Mouse (Mus musculus): ENCODE data around the gene Acacb. TPM values are rescaled to one million over a fixed set of nuclear protein-coding genes. Genes with fewer than 3 reads are reported as not detected.
A peak's percentile ranks its signal among the peaks of the same experiment; 100 is the strongest.

Acacb gene
- polyA plus RNA-seq, 1 experiment from 2014 or later = 1.8 TPM

DNA sequence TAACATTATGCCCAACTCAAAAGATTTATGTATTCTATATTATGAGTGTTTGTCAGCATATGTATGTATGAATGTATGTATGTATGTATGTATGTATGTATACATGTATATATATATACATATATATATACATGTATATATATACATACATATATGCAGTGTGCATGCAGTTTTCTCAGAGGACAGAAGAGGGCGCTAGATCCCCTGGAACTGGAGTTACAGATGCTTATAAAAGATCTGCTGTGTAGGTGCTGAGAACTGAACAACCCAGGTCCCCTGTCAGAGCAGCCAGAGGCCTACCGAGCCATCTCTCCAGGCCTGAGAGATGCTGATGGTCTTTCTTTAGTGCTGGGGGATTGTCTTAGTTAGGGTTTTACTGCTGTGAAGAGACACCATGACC, 40.8 kb downstream of the Acacb start:
- no peak for ATAC-seq (ENCODE audit: low FRiP score, low read depth)
- Histone ChIP-seq H3K9ac (no peak overlapping the region), H3K27me3 (replicated peaks) (no peaks in the 10 kb centered on the region; the same call in 1 of the 2 replicates), H3K27ac (no peak overlapping the region), H3K36me3 (no peaks in the 10 kb centered on the region), H3K4me3 (no peak overlapping the region), H3K9me3 (no peaks in the 10 kb centered on the region), H3K4me1 (no peaks in the 10 kb centered on the region), H3K4me2 (replicated peaks) (no peak overlapping the region)
- 71% methylated on average over 2 of the region's 2 CpGs for WGBS

DNA sequence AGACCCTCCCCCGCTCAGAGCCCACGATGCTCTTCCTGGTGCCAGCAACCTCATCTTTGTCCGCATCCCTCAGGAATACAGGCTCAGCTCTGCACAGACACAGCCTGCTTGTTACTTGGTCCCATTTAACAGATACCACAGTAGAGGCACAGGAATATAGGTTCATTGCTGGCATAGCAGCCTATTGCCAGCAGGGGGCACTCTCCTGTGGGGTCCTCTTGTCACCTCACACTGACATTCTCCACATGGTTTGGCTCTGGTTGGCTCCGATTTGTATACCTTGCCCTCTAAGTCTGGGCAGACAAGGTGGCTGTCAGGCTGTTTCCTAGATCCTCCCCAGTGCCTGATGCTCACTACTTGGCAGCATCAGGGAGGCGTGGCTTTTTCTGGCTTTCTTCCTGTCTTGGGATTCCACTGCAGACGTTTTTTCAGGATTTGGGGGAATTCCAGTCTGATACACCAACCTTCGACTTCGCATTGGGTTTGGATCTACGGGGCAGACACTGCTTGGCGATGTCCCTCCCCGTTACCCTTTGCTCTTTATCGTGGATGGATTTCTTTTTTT, 42.6 kb downstream of the Acacb start:
- no peak overlapping the region for H3K4me2 ChIP-seq (replicated peaks)
- no peak overlapping the region for H3K9ac ChIP-seq
- 83% methylated on average over 12 of the region's 12 CpGs for WGBS
- H3K27ac ChIP-seq = no peak overlapping the region
- H3K27me3 ChIP-seq (replicated peaks) = no peaks in the 10 kb centered on the region; the same call in 1 of the 2 replicates
- H3K36me3 ChIP-seq = no peaks in the 10 kb centered on the region
- no peaks in the 10 kb centered on the region for H3K9me3 ChIP-seq
- no peak overlapping the region for H3K4me3 ChIP-seq
- ATAC-seq (ENCODE audit: low FRiP score, low read depth) = no peak
- no peaks in the 10 kb centered on the region for H3K4me1 ChIP-seq

DNA sequence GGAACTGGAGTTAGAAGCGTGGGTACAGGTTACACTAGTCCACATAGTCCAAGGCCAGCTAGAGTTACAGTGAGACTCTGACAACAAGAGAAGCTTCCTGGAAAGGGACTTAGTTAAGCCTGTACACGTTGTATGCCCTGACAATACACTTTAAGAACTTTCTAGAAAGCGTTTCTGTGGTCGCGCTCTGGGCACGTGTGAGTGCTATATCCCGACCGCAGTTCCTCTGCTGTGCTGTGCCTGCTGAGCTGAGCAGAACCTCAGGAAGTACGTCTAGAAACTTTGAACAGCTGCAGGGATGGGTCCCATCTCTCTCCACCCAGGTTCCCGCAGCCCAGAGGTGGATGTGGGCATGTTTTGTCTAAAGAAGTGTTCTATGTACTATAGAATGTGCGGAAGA, 47.8 kb downstream of the Acacb start:
- Histone ChIP-seq H3K9ac (no peak overlapping the region), H3K36me3 (no peaks in the 10 kb centered on the region), H3K9me3 (no peaks in the 10 kb centered on the region), H3K27me3 (replicated peaks) (no peaks in the 10 kb centered on the region; the same call in 1 of the 2 replicates), H3K4me1 (no peaks in the 10 kb centered on the region), H3K4me2 (replicated peaks) (no peak overlapping the region), H3K4me3 (no peak overlapping the region), H3K27ac (no peak overlapping the region)
- WGBS = 84% methylated on average over 11 of the region's 11 CpGs
- no peak for ATAC-seq (ENCODE audit: low FRiP score, low read depth)

DNA sequence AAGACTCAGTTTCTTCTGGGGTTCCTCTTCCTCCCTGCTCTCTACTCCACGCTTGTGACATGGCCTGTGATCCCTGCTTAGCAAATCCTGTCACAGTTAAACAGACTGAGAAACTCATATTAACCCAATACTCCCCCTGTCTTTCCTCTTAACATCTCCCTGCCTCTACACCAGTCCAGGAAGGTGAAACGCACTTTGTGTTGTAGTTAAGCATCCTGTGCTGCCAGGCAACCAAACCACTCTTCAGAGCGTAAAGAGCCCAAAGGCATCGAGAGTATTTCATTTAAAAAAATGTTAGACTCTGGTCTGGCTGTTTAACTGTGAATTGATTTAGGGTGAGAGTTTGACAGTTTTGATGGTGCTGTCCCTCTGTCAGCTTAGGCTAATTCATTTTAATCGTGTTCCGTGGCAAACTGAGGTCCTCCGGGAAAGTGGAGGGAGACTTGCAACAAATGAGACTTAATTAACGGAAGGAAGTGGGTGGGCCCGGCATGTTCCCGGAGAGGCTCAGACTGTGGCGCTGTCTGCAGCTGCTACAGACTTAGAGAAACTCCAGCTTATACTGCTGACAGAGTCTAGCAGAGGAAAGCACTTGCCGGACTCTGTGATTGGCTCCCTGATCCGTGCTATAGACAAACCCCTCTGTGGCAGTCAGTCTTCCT, 52.9 kb downstream of the Acacb start:
- no peaks in the 10 kb centered on the region for H3K27me3 ChIP-seq (replicated peaks)
- no peak overlapping the region for H3K27ac ChIP-seq
- no peak overlapping the region for H3K4me3 ChIP-seq
- no peaks in the 10 kb centered on the region for H3K36me3 ChIP-seq
- no peak for ATAC-seq (ENCODE audit: low FRiP score, low read depth)
- no peaks in the 10 kb centered on the region for H3K9me3 ChIP-seq
- H3K4me1 ChIP-seq = no peaks in the 10 kb centered on the region
- no peak overlapping the region for H3K9ac ChIP-seq
- 32% methylated on average over 13 of the region's 13 CpGs for WGBS
- no peak overlapping the region for H3K4me2 ChIP-seq (replicated peaks)

DNA sequence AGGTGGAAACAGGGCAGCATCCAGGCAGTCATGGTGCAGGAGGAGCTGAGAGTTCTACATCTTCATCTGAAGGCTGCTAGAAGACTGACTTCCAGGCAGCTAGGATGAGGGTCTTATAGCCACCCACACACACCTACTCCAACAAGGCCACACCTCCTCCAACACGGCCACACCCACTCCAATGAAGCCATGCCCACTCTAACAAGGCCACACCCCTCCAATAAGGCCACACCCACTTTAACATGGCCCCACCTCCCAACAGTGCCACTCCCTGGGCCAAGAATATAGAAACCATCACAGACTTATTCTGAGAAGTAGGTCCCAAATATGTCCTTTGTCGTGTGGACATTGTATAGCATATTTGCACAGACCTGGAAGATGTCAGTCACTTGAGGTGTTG, 59.8 kb downstream of the Acacb start:
- 86% methylated on average over 2 of the region's 2 CpGs for WGBS
- Histone ChIP-seq H3K36me3 (no peaks in the 10 kb centered on the region), H3K27me3 (replicated peaks) (no peaks in the 10 kb centered on the region), H3K4me1 (no peaks in the 10 kb centered on the region), H3K9me3 (no peaks in the 10 kb centered on the region), H3K27ac (no peak overlapping the region), H3K4me3 (no peak overlapping the region), H3K4me2 (replicated peaks) (no peak overlapping the region), H3K9ac (no peak overlapping the region)
- ATAC-seq (ENCODE audit: low FRiP score, low read depth) = no peak

DNA sequence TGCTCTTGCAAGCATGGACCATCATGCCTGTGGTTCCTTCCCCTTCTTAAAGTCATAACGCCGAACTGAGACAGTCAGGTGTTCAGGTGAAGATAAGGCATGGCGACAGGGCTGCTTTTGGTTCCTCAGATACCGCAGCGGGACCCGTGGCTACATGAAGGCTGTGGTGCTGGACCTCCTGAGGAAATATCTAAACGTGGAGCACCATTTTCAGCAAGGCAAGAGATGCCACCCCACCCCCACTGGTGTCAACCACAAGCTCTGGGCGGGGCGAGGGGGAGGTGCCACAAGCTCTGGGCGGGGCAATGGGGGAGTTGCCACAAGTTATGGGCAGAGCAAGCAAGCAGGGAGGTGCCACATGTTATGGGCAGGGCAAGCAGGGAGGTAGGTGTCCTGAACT, 66.8 kb downstream of the Acacb start:
- WGBS = 76% methylated on average over 10 of the region's 10 CpGs
- no peak overlapping the region for H3K27ac ChIP-seq
- no peaks in the 10 kb centered on the region for H3K27me3 ChIP-seq (replicated peaks)
- no peak for ATAC-seq (ENCODE audit: low FRiP score, low read depth)
- no peaks in the 10 kb centered on the region for H3K9me3 ChIP-seq
- no peak overlapping the region for H3K9ac ChIP-seq
- no peaks in the 10 kb centered on the region for H3K4me1 ChIP-seq
- no peaks in the 10 kb centered on the region for H3K36me3 ChIP-seq
- H3K4me2 ChIP-seq (replicated peaks) = no peak overlapping the region
- no peak overlapping the region for H3K4me3 ChIP-seq

DNA sequence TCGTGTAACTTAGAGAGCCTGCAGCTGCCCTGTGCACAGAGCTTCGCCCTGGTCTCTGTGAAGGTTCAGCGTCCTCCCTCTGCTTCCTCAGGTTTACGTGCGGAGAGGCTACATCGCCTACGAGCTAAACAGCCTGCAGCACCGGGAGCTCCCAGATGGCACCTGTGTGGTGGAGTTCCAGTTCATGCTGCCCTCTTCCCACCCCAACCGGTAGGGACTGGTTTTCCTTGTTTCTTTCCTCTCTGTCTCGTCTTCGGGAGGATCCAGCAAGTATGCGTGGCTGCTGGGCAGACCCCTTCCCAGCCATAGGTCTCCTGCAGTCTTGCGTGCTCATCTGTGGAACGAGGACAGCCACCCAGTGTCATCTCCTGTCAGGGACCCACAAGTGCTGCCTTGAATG, 72.4 kb downstream of the Acacb start:
- Histone ChIP-seq H3K4me1 (no peaks in the 10 kb centered on the region), H3K9me3 (no peaks in the 10 kb centered on the region), H3K27ac (no peak overlapping the region), H3K9ac (no peak overlapping the region), H3K4me2 (replicated peaks) (no peak overlapping the region), H3K4me3 (no peak overlapping the region), H3K36me3 (no peaks in the 10 kb centered on the region), H3K27me3 (replicated peaks) (no peaks in the 10 kb centered on the region)
- WGBS = 83% methylated on average over 14 of the region's 14 CpGs
- no peak for ATAC-seq (ENCODE audit: low FRiP score, low read depth)

DNA sequence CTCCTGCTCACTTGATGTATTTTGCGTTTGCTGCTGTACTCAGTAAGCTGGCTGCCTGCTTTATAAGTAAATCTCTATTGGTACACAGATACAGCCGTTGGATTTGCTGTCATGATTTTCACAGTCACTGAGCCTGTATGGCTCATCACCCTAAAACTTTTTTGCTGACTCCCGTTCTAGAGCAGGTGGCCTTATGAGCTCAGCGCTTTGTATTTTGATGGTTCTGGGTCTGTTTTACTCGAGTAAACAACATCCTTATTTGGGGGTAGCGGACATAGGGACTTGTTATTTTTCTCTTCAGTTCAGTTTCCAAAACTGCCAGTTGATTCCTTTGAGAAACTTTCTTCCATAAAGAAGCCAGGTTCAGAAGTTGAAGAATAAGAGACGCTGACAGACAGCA, 79.7 kb downstream of the Acacb start:
- Histone ChIP-seq H3K4me2 (replicated peaks) (no peak overlapping the region), H3K4me1 (no peaks in the 10 kb centered on the region), H3K27me3 (replicated peaks) (no peaks in the 10 kb centered on the region), H3K9ac (no peak overlapping the region), H3K4me3 (no peak overlapping the region), H3K36me3 (no peaks in the 10 kb centered on the region), H3K9me3 (peaks cover 6% of the 10 kb centered on the region), H3K27ac (no peak overlapping the region)
- 93% methylated on average over 7 of the region's 7 CpGs for WGBS
- no peak for ATAC-seq (ENCODE audit: low FRiP score, low read depth)

DNA sequence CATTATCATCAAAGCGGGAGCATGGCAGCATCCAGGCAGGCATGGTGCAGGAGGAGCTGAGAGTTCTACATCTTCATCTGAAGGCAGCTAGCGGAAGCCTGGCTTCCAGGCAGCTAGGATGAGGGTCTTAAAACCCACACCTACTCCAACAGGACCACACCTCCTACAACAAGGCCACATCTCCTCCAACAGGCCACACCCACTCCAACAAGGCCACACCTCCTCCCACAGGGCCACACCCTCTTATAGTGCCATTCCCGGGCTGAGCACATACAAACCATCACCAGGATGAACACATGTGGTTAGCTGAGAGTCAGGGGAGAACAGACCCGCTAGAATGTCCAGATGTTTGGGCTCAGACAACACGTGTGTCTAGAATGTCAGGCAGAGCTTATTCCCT, 82.6 kb downstream of the Acacb start:
- H3K9me3 ChIP-seq = peaks cover 6% of the 10 kb centered on the region
- H3K4me2 ChIP-seq (replicated peaks) = no peak overlapping the region
- no peak overlapping the region for H3K27ac ChIP-seq
- no peaks in the 10 kb centered on the region for H3K4me1 ChIP-seq
- WGBS = 80% methylated on average over 5 of the region's 5 CpGs
- ATAC-seq (ENCODE audit: low FRiP score, low read depth) = no peak
- no peaks in the 10 kb centered on the region for H3K27me3 ChIP-seq (replicated peaks)
- no peak overlapping the region for H3K4me3 ChIP-seq
- no peaks in the 10 kb centered on the region for H3K36me3 ChIP-seq
- H3K9ac ChIP-seq = no peak overlapping the region

DNA sequence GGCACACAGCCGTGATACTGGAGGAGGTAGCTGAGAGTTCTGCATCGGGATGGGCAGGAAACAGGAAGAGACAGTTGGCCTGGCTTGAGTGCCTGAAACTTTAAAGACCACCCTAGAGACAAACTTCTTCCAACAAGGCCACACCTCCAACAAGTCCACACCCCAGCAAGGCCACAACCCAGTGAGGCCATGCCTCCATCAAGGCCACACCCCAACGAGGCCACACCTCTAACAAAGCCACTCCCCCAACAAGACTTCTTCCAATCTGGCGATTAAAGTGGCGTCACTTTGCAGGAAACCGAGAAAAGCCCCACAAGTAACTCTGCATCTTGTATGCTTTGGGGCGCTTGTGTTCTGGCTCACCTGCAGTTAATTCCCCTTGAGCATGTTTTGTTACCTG, 92.6 kb downstream of the Acacb start:
- Histone ChIP-seq H3K9me3 (no peaks in the 10 kb centered on the region), H3K36me3 (no peaks in the 10 kb centered on the region), H3K4me3 (no peak overlapping the region), H3K27ac (no peak overlapping the region), H3K9ac (no peak overlapping the region), H3K27me3 (replicated peaks) (peaks cover 7% of the 10 kb centered on the region; the same call in 1 of the 2 replicates), H3K4me1 (no peaks in the 10 kb centered on the region), H3K4me2 (replicated peaks) (no peak overlapping the region)
- ATAC-seq (ENCODE audit: low FRiP score, low read depth) = no peak
- 31% methylated on average over 7 of the region's 7 CpGs for WGBS

DNA sequence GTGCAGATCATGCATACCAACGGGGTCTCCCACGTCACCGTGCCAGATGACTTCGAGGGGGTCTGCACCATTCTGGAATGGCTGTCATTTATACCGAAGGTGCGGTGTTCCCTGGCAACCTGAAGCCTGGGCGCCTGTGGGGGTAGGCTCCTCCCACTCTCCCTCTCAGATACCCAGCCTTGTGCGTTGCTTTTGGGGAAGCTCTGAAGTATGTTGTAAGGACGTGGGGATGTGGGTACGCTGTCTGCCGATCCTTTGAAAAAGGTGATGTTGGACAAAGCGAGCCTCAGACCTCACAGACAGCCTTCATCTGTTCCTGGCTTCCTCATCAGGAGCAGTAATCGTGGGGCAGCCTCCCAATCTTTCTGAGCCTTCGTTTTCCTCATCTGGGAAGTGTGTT, 93.4 kb downstream of the Acacb start:
- H3K9me3 ChIP-seq = no peaks in the 10 kb centered on the region
- WGBS = 50% methylated on average over 14 of the region's 14 CpGs
- H3K4me3 ChIP-seq = no peak overlapping the region
- no peak for ATAC-seq (ENCODE audit: low FRiP score, low read depth)
- no peak overlapping the region for H3K9ac ChIP-seq
- no peak overlapping the region for H3K27ac ChIP-seq
- no peaks in the 10 kb centered on the region for H3K36me3 ChIP-seq
- H3K4me2 ChIP-seq (replicated peaks) = no peak overlapping the region
- no peaks in the 10 kb centered on the region for H3K4me1 ChIP-seq
- H3K27me3 ChIP-seq (replicated peaks) = peaks cover 7% of the 10 kb centered on the region; the same call in 1 of the 2 replicates

DNA sequence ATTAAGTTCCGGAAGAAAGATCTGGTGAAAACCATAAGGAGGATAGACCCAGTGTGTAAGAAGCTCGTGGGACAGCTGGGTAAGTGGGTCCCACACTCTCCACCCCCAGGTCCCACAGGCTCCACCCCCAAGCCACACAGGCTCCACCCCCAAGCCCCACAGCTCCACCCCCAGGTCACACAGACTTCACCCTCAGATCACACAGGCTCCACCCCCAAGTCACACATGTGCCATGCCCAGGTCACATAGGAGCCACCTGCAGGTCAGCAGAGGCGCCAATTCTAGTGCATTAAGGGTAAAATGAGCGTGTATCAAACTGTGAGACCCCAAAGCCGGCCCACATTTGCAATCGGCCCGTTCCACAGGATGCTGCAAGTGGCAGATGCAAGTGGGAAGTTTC, 100.1 kb downstream of the Acacb start:
- H3K9me3 ChIP-seq = no peaks in the 10 kb centered on the region
- H3K27ac ChIP-seq = no peak overlapping the region
- no peak overlapping the region for H3K4me2 ChIP-seq (replicated peaks)
- H3K27me3 ChIP-seq (replicated peaks) = peaks cover 13% of the 10 kb centered on the region
- WGBS = 84% methylated on average over 7 of the region's 7 CpGs
- no peak overlapping the region for H3K9ac ChIP-seq
- peaks cover 6% of the 10 kb centered on the region; the same call in 1 of the 2 replicates for H3K4me1 ChIP-seq
- no peak overlapping the region for H3K4me3 ChIP-seq
- ATAC-seq (ENCODE audit: low FRiP score, low read depth) = no peak
- H3K36me3 ChIP-seq = no peaks in the 10 kb centered on the region

DNA sequence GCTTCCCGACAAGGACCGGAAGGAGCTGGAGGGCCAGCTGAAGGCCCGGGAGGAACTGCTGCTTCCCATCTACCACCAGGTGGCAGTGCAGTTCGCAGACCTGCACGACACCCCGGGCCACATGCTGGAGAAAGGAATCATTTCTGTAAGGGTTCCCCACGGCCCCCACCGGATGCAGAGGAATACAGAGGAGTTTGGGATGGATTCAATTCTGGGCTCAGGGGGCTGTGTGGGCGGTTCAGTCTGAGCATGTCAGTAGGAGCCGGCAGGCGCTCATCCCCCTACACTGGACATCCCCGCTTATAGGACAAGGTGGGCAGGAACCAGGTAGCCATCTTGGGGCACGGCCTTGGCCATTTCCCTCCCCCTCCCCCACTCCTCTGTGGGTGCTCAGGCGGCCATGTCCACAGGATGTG, 101.8 kb downstream of the Acacb start:
- Histone ChIP-seq H3K4me1 (peaks cover 6% of the 10 kb centered on the region; the same call in 1 of the 2 replicates), H3K9ac (peak overlapping the region; percentile 29; the same call in 1 of the 2 replicates), H3K27ac (no peak overlapping the region), H3K4me2 (replicated peaks) (peak overlapping the region; percentile 45), H3K9me3 (no peaks in the 10 kb centered on the region), H3K36me3 (no peaks in the 10 kb centered on the region), H3K4me3 (0 out of 2 replicates have a peak overlapping the region, but pooled peaks have one; percentile 3), H3K27me3 (replicated peaks) (peaks cover 16% of the 10 kb centered on the region)
- WGBS = 17% methylated on average over 14 of the region's 14 CpGs
- peak; percentile 44; the same call in 1 of the 2 replicates for ATAC-seq (ENCODE audit: low FRiP score, low read depth)
